Mouse (Mus musculus): ENCODE data around the gene Mak.
"Not testable (repeated sequence)": the region's sequence is repeated elsewhere in the genome, so short reads cannot be mapped to it uniquely, and the experiment has no call there.

Gene Mak

GRCm38 (mm10) chr13:41006244-41006643 is 73.3 kb downstream of the Mak start:
- in situ Hi-C loops (cut with MboI; ENCODE audit: unreplicated experiment in 2 of 2), result loop anchor here (10.0 to 25.0 kb wide), 3 partner anchors 231 to 606 kb away; partner anchors contain the start of genes Smim13 (in 2 of the 2) and Tmem170b (in 2 of the 2)

DNA sequence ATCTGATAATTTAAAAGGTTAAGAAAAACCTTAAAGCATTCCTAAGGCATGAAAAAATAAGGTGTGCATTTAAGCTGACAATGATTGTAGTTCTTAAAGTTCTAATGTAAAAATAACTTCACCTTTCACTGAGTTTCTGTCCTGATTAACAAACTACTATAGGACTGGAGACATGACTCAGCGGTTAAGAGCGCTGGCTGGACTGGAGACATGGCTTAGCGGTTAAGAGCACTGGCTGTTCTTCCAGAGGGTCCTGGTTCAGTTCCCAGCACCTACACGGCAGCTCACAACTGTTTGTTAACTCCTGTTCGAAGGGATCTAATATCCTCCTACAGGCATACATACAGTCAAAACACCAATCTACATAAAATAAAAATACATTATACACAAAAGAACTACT is 77.5 kb downstream of the Mak start:
- in situ Hi-C loops (cut with MboI; ENCODE audit: unreplicated experiment in 2 of 2), result loop anchor here (10.0 to 25.0 kb wide), 3 partner anchors 235 to 610 kb away; partner anchors contain the start of genes Smim13 (in 2 of the 2) and Tmem170b (in 2 of the 2)

DNA sequence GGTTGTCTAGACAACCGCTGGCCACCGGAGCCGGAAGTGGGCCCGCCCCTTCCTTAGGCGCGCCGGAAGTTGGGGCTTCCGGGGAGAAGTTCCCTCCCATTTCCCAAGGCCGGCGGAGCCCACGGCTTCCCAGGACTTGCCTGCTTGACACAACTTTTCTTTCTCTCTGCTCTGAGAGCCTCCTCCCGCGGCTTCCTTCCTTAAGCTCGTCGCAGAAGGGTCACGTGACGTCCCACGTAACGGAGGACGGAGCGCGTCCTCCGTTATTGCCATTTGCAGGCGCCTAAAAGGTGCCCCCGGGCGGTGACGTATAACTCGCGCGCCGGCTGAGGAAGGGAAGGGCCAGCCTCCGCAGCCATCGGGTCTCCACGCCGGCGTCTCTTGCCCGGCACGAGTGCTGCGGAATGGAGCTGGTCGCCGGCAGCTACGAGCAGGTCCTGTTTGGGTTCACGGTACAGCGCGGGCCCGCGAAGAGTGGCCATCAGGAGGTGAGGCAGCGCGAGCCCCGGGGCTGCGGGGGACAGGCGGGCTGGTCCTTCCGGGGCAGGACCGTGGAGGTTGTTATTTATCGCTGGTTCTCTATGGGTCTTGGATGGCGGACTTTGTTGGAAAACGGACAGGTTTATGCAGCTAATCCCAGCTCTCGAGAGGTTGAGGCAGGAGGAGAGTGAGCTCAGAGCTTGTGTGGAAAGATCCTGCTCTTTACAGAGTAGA is 78.4 kb downstream of the Mak start, which contains the start of gene Pak1ip1:
TSS of gene Pak1ip1 (plus strand) at position 98 of the 714 bp plus-strand sequence.
- in situ Hi-C loops (cut with MboI; ENCODE audit: unreplicated experiment in 2 of 2), result loop anchor here (10.0 to 25.0 kb wide), 3 partner anchors 236 to 611 kb away; partner anchors contain the start of genes Smim13 (in 2 of the 2) and Tmem170b (in 2 of the 2)

- in situ Hi-C loops (cut with MboI; ENCODE audit: unreplicated experiment in 2 of 2), result loop anchor here (10.0 to 25.0 kb wide), 3 partner anchors 237 to 612 kb away; partner anchors contain the start of genes Smim13 (in 2 of the 2) and Tmem170b (in 2 of the 2)
Measured at GRCm38 (mm10) chr13:41000140-41000925, 79.2 kb downstream of the Mak start.

GRCm38 (mm10) chr13:40998537-40998936 is 81.0 kb downstream of the Mak start:
- in situ Hi-C loops (cut with MboI; ENCODE audit: unreplicated experiment in 2 of 2), result not testable (repeated sequence)

- in situ Hi-C loops (cut with MboI; ENCODE audit: unreplicated experiment in 2 of 2), result no loop called here
Measured at GRCm38 (mm10) chr13:40994487-40995263, 84.8 kb downstream of the Mak start.

DNA sequence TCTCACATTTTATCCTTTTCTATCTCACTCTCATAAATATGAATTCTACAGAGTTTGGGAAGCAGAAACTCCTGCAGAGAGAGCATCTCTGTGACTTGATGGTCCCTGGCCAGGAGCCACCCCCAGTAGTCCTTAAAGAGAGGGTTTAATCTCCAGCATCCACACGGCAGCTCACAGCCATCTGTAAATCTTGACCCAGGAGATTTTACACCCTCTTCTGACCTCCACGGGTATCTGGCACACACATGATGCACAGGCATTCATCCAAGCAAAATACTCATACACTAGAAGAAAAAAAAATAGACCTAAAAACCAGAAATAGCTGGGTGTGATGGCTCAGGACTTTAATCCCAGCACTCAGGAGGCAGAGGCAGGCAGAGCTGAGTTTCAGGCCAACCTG is 91.1 kb downstream of the Mak start:
- in situ Hi-C loops (cut with MboI; ENCODE audit: unreplicated experiment in 2 of 2), result no loop called here

GRCm38 (mm10) chr13:40987608-40988303 is 91.8 kb downstream of the Mak start:
- in situ Hi-C loops (cut with MboI; ENCODE audit: unreplicated experiment in 2 of 2), result not testable (repeated sequence)

DNA sequence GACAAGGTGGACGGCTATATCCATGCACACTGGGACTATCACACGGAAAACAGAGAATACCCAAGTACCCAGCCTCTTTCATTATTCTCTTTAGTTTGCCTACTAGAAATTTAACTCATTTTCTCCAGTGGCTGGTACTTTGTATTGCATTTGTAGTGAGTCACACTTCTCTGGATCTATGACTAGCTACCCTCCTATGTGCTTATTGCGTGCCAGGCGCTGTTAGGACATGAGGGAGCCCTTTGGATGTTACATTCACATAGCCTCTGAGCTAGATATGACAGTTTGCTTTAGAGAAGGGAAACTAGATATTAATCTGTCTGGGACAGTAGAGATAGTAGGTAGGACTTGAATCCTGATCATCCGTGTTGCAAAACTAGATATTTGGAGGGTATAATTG is 93.4 kb downstream of the Mak start:
- in situ Hi-C loops (cut with MboI; ENCODE audit: unreplicated experiment in 2 of 2), result no loop called here

- in situ Hi-C loops (cut with MboI; ENCODE audit: unreplicated experiment in 2 of 2), result no loop called here
Measured at GRCm38 (mm10) chr13:40982759-40983158, 96.7 kb downstream of the Mak start.

GRCm38 (mm10) chr13:40979321-40979720 is 100.2 kb downstream of the Mak start:
- in situ Hi-C loops (cut with MboI; ENCODE audit: unreplicated experiment in 2 of 2), result no loop called here

DNA sequence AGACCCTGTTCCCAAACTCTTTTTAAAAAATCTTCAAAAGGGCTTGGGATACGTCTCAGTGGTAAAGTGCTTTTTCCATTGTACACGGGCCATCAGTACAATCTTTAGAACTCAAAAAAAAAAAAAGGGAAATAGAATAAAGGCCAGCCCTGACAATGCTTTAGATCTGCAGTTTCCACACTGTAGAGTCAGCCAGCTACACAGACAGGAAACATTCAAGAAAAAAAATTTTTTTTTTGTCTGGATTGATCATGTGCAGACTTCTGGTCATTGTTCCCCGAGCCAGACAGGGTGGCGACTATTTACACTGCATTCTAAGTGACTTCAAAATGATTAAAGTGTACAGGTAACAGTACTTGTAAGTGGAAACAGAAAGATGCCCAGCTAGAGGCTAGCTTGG is 100.9 kb downstream of the Mak start:
- in situ Hi-C loops (cut with MboI; ENCODE audit: unreplicated experiment in 2 of 2), result no loop called here

DNA sequence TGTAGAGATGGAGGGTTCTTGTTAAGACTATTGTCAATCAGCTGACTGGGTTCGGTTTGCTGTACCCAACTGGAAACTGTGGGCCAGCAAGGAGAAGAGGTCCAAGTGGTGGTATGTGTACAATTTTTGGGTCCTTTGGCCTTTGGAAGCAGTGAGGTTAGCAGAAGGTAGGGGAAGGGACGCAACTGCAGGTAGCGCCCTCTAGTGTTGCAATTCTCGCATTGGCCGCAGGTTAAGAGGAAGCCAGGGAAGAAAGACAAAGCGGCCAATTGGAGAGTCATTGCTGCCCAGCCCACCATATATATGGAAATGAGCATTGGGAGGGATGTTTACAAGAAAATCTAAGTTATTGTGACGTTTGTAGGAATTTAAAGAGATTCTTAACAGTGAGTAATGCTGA is 101.9 kb downstream of the Mak start:
- in situ Hi-C loops (cut with MboI; ENCODE audit: unreplicated experiment in 2 of 2), result no loop called here
